Mouse (Mus musculus) limb, embryonic 13.5 days (tissue): ENCODE measurements around the gene Rasl10b. TPM values are rescaled to one million over a fixed set of nuclear protein-coding genes. Genes with fewer than 3 reads are reported as not detected.

Source experiments
- ATAC-seq: fragments of 200-750 bp; cut with Nextera tagmentation; 2 replicates; pipeline ENCODE4 v1.8.0; 2017; ENCODE audit warnings: low read depth, moderate number of reproducible peaks, moderate TSS enrichment; ENCODE audit not compliant: low FRiP score
- H3K27ac ChIP-seq: fragments of 300-500 bp; sonication (generic); 2 replicates; pipeline ENCODE4 v1.5.1; 2015; ENCODE audit warnings: inconsistent platforms, mild to moderate bottlenecking, moderate library complexity
- H3K27me3 ChIP-seq: fragments of 300-500 bp; sonication (generic); 2 replicates; pipeline ENCODE4 v1.6.1; 2015; ENCODE audit warnings: mild to moderate bottlenecking, inconsistent platforms
- H3K36me3 ChIP-seq: fragments of 300-500 bp; sonication (generic); 2 replicates; pipeline ENCODE4 v1.6.1; 2015; ENCODE audit warnings: inconsistent platforms, mild to moderate bottlenecking, moderate library complexity
- H3K4me1 ChIP-seq: fragments of 300-500 bp; sonication (generic); 2 replicates; pipeline ENCODE4 v1.6.1; 2015; ENCODE audit warnings: inconsistent platforms
- H3K4me2 ChIP-seq: fragments of 300-500 bp; sonication (generic); replicated peaks from 2 replicates; pipeline ENCODE4 v1.6.1; 2015; ENCODE audit warnings: inconsistent platforms, mild to moderate bottlenecking, moderate library complexity
- H3K4me3 ChIP-seq: fragments of 300-500 bp; sonication (generic); 2 replicates; pipeline ENCODE4 v1.5.1; 2015; ENCODE audit warnings: moderate library complexity, mild to moderate bottlenecking, inconsistent platforms
- H3K9ac ChIP-seq: fragments of 300-500 bp; sonication (generic); 2 replicates; pipeline ENCODE4 v1.6.1; 2015; ENCODE audit warnings: mild to moderate bottlenecking, inconsistent platforms
- H3K9me3 ChIP-seq: fragments of 300-500 bp; sonication (generic); 2 replicates; pipeline ENCODE4 v1.6.1; 2016; ENCODE audit warnings: inconsistent platforms
- WGBS: fragments of 180-500 bp; shearing (Covaris S2); methylation state at CpG from one replicate; pipeline ENCODE4 v1.1.7; 2015; 5-methylcytosine and 5-hydroxymethylcytosine counted together
- polyA plus RNA-seq: library from polyadenylated mRNA; unstranded; fragments of >200 nt; fragmentation: Nextera tagmentation; extraction: Ambion mirVana; gene quantifications from 2 replicates; pipeline ENCODE4 v1.2.1, GENCODE M21; 2015

The Rasl10b gene
- polyA plus RNA-seq, 1 experiment from 2014 or later: 4.1 TPM

GRCm38 (mm10) chr11:83439426-83440060 lies 30.6 kb downstream of the Rasl10b start:
- H3K9ac ChIP-seq: no peak overlapping the region; the same call in 1 of the 2 replicates
- H3K27me3 ChIP-seq: peaks cover 47% of the 10 kb centered on the region
- peak overlapping the region; percentile 55 for H3K4me3 ChIP-seq
- no peak overlapping the region for H3K27ac ChIP-seq
- H3K4me2 ChIP-seq: peak overlapping the region; percentile 89
- peaks cover 12% of the 10 kb centered on the region; the same call in 1 of the 2 replicates for H3K4me1 ChIP-seq
- WGBS: 31% methylated on average over 11 of the region's 11 CpGs
- H3K36me3 ChIP-seq: no peaks in the 10 kb centered on the region
- no peaks in the 10 kb centered on the region for H3K9me3 ChIP-seq
- no peak for ATAC-seq

- no peak overlapping the region for H3K27ac ChIP-seq
- WGBS: under 1% methylated on average over 60 of the region's 75 CpGs
- peak; percentile 94 for ATAC-seq
These were observed 31.4 kb downstream of the Rasl10b start for GRCm38 (mm10) chr11:83440081-83441064.

GRCm38 (mm10) chr11:83441235-83441634 lies 32.3 kb downstream of the Rasl10b start:
- H3K27ac ChIP-seq: no peak overlapping the region
- 55% methylated on average over 7 of the region's 7 CpGs for WGBS
- H3K27me3 ChIP-seq: peaks cover 56% of the 10 kb centered on the region
- peak overlapping the region; percentile 89 for H3K4me2 ChIP-seq
- H3K4me1 ChIP-seq: peaks cover 12% of the 10 kb centered on the region; the same call in 1 of the 2 replicates
- H3K9ac ChIP-seq: no peak overlapping the region
- H3K9me3 ChIP-seq: no peaks in the 10 kb centered on the region
- 0 out of 2 replicates have a peak overlapping the region, but pooled peaks have one; percentile 55 for H3K4me3 ChIP-seq
- H3K36me3 ChIP-seq: no peaks in the 10 kb centered on the region
- no peak for ATAC-seq

More at GRCm38 (mm10) chr11:83440081-83441064, 31.4 kb downstream of the Rasl10b start:
- Histone ChIP-seq H3K4me1 (peaks cover 12% of the 10 kb centered on the region; the same call in 1 of the 2 replicates), H3K4me3 (peak overlapping the region; percentile 55), H3K36me3 (no peaks in the 10 kb centered on the region), H3K9ac (peak overlapping the region; percentile 61), H3K4me2 (peak overlapping the region; percentile 89), H3K9me3 (no peaks in the 10 kb centered on the region), H3K27me3 (peaks cover 53% of the 10 kb centered on the region)

GRCm38 (mm10) chr11:83442596-83443267 lies 33.8 kb downstream of the Rasl10b start:
- H3K4me1 ChIP-seq: peaks cover 12% of the 10 kb centered on the region
- H3K27me3 ChIP-seq: peaks cover 71% of the 10 kb centered on the region
- WGBS: 10% methylated on average over 29 of the region's 29 CpGs
- H3K4me3 ChIP-seq: peak overlapping the region; percentile 19
- H3K9ac ChIP-seq: peak overlapping the region; percentile 45; the same call in 1 of the 2 replicates
- H3K36me3 ChIP-seq: no peaks in the 10 kb centered on the region
- no peak overlapping the region for H3K27ac ChIP-seq
- peak overlapping the region; percentile 52 for H3K4me2 ChIP-seq
- 0 out of 2 replicates have a peak, but pooled peaks have one; percentile 48 for ATAC-seq
- no peaks in the 10 kb centered on the region for H3K9me3 ChIP-seq

- ATAC-seq: no peak
These were observed 34.9 kb downstream of the Rasl10b start for GRCm38 (mm10) chr11:83443824-83444223.

GRCm38 (mm10) chr11:83445001-83445400 lies 36.1 kb downstream of the Rasl10b start:
- Histone ChIP-seq H3K4me3 (peak overlapping the region; percentile 30), H3K9me3 (no peaks in the 10 kb centered on the region), H3K4me2 (peak overlapping the region; percentile 56), H3K27me3 (peaks cover 74% of the 10 kb centered on the region), H3K9ac (peak overlapping the region; percentile 43; the same call in 1 of the 2 replicates), H3K36me3 (no peaks in the 10 kb centered on the region), H3K27ac (no peak overlapping the region), H3K4me1 (peaks cover 34% of the 10 kb centered on the region)
- WGBS: 30% methylated on average over 19 of the region's 19 CpGs
- ATAC-seq: no peak

More at GRCm38 (mm10) chr11:83443824-83444223, 34.9 kb downstream of the Rasl10b start:
- H3K27me3 ChIP-seq: peaks cover 74% of the 10 kb centered on the region
- H3K9me3 ChIP-seq: no peaks in the 10 kb centered on the region
- 6% methylated on average over 7 of the region's 7 CpGs for WGBS
- H3K4me3 ChIP-seq: no peak overlapping the region
- no peak overlapping the region for H3K4me2 ChIP-seq
- H3K4me1 ChIP-seq: peaks cover 23% of the 10 kb centered on the region
- no peaks in the 10 kb centered on the region for H3K36me3 ChIP-seq
- no peak overlapping the region for H3K9ac ChIP-seq
- H3K27ac ChIP-seq: no peak overlapping the region

- Histone ChIP-seq H3K4me1 (peaks cover 28% of the 10 kb centered on the region), H3K27me3 (peaks cover 57% of the 10 kb centered on the region), H3K27ac (no peak overlapping the region), H3K4me3 (no peak overlapping the region), H3K9me3 (no peaks in the 10 kb centered on the region), H3K4me2 (no peak overlapping the region), H3K9ac (peak overlapping the region; percentile 31; the same call in 1 of the 2 replicates), H3K36me3 (no peaks in the 10 kb centered on the region)
- no peak for ATAC-seq
- WGBS: 60% methylated on average over 10 of the region's 10 CpGs
These were observed 38.7 kb downstream of the Rasl10b start for GRCm38 (mm10) chr11:83447612-83448011.

GRCm38 (mm10) chr11:83448021-83448926 lies 39.3 kb downstream of the Rasl10b start:
- H3K4me1 ChIP-seq: peaks cover 26% of the 10 kb centered on the region
- ATAC-seq: no peak
- H3K9ac ChIP-seq: peak overlapping the region; percentile 31
- H3K27me3 ChIP-seq: peaks cover 51% of the 10 kb centered on the region
- no peak overlapping the region for H3K4me2 ChIP-seq
- no peak overlapping the region; the same call in 1 of the 2 replicates for H3K27ac ChIP-seq
- no peak overlapping the region for H3K4me3 ChIP-seq
- H3K9me3 ChIP-seq: no peaks in the 10 kb centered on the region
- no peaks in the 10 kb centered on the region for H3K36me3 ChIP-seq
- 39% methylated on average over 16 of the region's 16 CpGs for WGBS

- no peak overlapping the region for H3K4me2 ChIP-seq
- H3K27me3 ChIP-seq: peaks cover 45% of the 10 kb centered on the region
- no peak for ATAC-seq
- H3K27ac ChIP-seq: no peak overlapping the region
- no peaks in the 10 kb centered on the region for H3K9me3 ChIP-seq
- no peaks in the 10 kb centered on the region for H3K36me3 ChIP-seq
- H3K9ac ChIP-seq: no peak overlapping the region
- H3K4me3 ChIP-seq: no peak overlapping the region
- peaks cover 24% of the 10 kb centered on the region for H3K4me1 ChIP-seq
These were observed 39.9 kb downstream of the Rasl10b start for GRCm38 (mm10) chr11:83448927-83449236.

GRCm38 (mm10) chr11:83449298-83449697 lies 40.4 kb downstream of the Rasl10b start:
- peaks cover 40% of the 10 kb centered on the region for H3K27me3 ChIP-seq
- no peak for ATAC-seq
- H3K27ac ChIP-seq: no peak overlapping the region
- H3K4me2 ChIP-seq: no peak overlapping the region
- 15% methylated on average over 4 of the region's 4 CpGs for WGBS
- H3K9ac ChIP-seq: no peak overlapping the region
- H3K36me3 ChIP-seq: no peaks in the 10 kb centered on the region
- no peak overlapping the region for H3K4me3 ChIP-seq
- H3K4me1 ChIP-seq: peaks cover 24% of the 10 kb centered on the region
- H3K9me3 ChIP-seq: no peaks in the 10 kb centered on the region

- no peak overlapping the region for H3K4me3 ChIP-seq
- no peaks in the 10 kb centered on the region for H3K36me3 ChIP-seq
- no peak for ATAC-seq
- H3K27me3 ChIP-seq: peaks cover 28% of the 10 kb centered on the region
- no peak overlapping the region for H3K4me2 ChIP-seq
- H3K27ac ChIP-seq: no peak overlapping the region
- 43% methylated on average over 1 of the region's 1 CpGs for WGBS
- H3K4me1 ChIP-seq: peaks cover 37% of the 10 kb centered on the region
- H3K9me3 ChIP-seq: no peaks in the 10 kb centered on the region
- no peak overlapping the region for H3K9ac ChIP-seq
These were observed 41.6 kb downstream of the Rasl10b start for GRCm38 (mm10) chr11:83450550-83450949.
